Mouse (Mus musculus) spleen, postnatal 10 days (tissue): ENCODE results near the gene Orc1.

Experiments
- DNase-seq, 2 experiments: peaks; one replicate each; pipeline ENCODE4 v3.0.0; 2021 to 2022; ENCODE audit warnings: low spot score in 2 of 2

Gene Orc1

GRCm38 (mm10) chr4:108635101-108635500, 55.9 kb downstream of the Orc1 start:
- DNase-seq = no peak

GRCm38 (mm10) chr4:108637721-108638120, 58.5 kb downstream of the Orc1 start:
- DNase-seq = no peak

- no peak for DNase-seq
Measured at GRCm38 (mm10) chr4:108638752-108639151, 59.5 kb downstream of the Orc1 start.

GRCm38 (mm10) chr4:108664407-108664806, 85.2 kb downstream of the Orc1 start:
- DNase-seq = no peak
